In the genomic region with DNA sequence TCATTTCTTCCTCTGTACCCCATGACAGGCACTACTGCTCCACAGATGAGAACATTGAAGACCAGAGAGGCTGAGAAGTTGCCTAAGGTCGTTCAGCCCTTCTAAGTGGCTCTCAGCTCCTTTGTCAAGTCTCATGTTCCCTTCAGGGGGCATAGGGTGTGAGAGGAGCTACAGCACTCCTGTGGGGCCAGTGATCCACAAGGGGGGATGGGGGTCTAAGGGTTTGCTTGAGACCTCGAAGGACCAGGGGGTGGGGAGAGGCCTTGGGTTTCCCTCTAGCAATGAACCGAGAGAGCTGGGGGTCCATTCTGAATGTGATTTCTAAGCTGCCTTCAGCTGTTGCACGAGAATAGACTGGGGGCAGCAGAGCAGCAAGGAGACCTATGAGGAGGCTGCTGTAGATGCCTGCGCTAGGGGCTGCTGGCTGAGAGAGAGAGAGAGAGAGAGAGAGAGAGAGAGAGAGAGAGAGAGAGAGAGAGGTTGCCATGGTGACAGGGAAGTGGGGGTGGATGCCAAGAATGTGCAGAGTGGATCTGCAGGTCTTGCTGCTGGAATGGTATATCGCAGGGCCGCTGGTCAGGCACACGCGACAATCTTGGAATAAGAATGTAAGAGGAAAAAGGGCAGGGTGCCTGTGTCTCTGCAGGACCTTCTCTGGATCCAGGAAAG, we compare ENCODE assay signal across 9 mouse cellular contexts. TPM values are rescaled to one million over a fixed set of nuclear protein-coding genes. Genes with fewer than 3 reads are reported as not detected.
DNase-seq lines count a peak whose midpoint lies in the region; ATAC-seq and TF ChIP-seq lines count a peak whose summit lies in the region.
"Had no signal": no experiment of that assay in that cellular context is flagged by ENCODE, and none has a peak within 500 bp of the region (broad histone marks: within the 10 kb centered on the region; RNA-seq: fewer than 3 reads in every experiment).

No protein-coding gene starts in this region.

- WGBS in hindbrain, embryonic 14.5 days: 5% methylated on average over 9 of the region's 9 CpGs
- WGBS in stomach, embryonic 16.5 days: 15% methylated on average over 9 of the region's 9 CpGs

- no peak for TF ChIP-seq CTCF in layer of hippocampus, adult 2 months (conservative IDR thresholded peaks at IDR 0.05)

- peak overlapping the region; percentile 76 for H3K27ac ChIP-seq in layer of hippocampus, adult 2 months
- peak overlapping the region; percentile 81 for H3K27ac ChIP-seq in hindbrain, embryonic 14.5 days
- H3K27ac ChIP-seq in stomach, embryonic 16.5 days (ENCODE audit: low read length): peak overlapping the region; percentile 9; the same call in 1 of the 2 replicates

- H3K4me2 ChIP-seq in hindbrain, embryonic 14.5 days (replicated peaks): peak overlapping the region; percentile 33
- 0 out of 2 replicates have a peak overlapping the region, but pooled peaks have one; percentile 3 for H3K4me2 ChIP-seq in stomach, embryonic 16.5 days (ENCODE audit: low read depth, low read length)

- peak overlapping the region; percentile 24 for H3K9ac ChIP-seq in hindbrain, embryonic 14.5 days
- H3K9ac ChIP-seq in stomach, embryonic 16.5 days (ENCODE audit: low read length): peak overlapping the region; percentile 1; the same call in 1 of the 2 replicates

- peak; percentile 57 to 58 for DNase-seq in layer of hippocampus, adult 2 months (ENCODE audit: low spot score in 2 of 2)
- DNase-seq in layer of hippocampus, postnatal 36 days: no peak
- peak; percentile 70 for DNase-seq in embryo, embryonic 9.5 days (ENCODE audit: extremely low spot score)
- DNase-seq in hindbrain, embryonic 14.5 days (ENCODE audit: low spot score): peak; percentile 78
- DNase-seq in lung, postnatal 4 days: peak; percentile 39 to 56
- DNase-seq in thymus, postnatal 14 days: no peak
- DNase-seq in gastrocnemius, adult 18-20 months (ENCODE audit: low spot score): no peak

- peaks cover 40% of the 10 kb centered on the region for H3K4me1 ChIP-seq in hindbrain, embryonic 14.5 days (replicated peaks; ENCODE audit: control insufficient read depth, insufficient read depth, low read length)
- peaks cover 23% of the 10 kb centered on the region for H3K4me1 ChIP-seq in stomach, embryonic 16.5 days (ENCODE audit: control insufficient read depth, insufficient read depth, low read length)

- H3K9me3 ChIP-seq in hindbrain, embryonic 14.5 days (ENCODE audit: control insufficient read depth, low read length): no peaks in the 10 kb centered on the region
- no peaks in the 10 kb centered on the region for H3K9me3 ChIP-seq in stomach, embryonic 16.5 days (replicated peaks; ENCODE audit: control insufficient read depth, low read length)

- peak; percentile 79 for ATAC-seq in hindbrain, embryonic 14.5 days (ENCODE audit: low FRiP score)
- peak; percentile 68 for ATAC-seq in stomach, embryonic 16.5 days (ENCODE audit: insufficient read depth, low FRiP score)

- no peak overlapping the region; the same call in 1 of the 2 replicates for H3K4me3 ChIP-seq in layer of hippocampus, adult 2 months
- H3K4me3 ChIP-seq in hindbrain, embryonic 14.5 days (replicated peaks; ENCODE audit: low read length): no peak overlapping the region
- no peak overlapping the region for H3K4me3 ChIP-seq in stomach, embryonic 16.5 days (replicated peaks; ENCODE audit: low read length)
- H3K4me3 ChIP-seq: myocyte had no signal

- no peaks in the 10 kb centered on the region for H3K27me3 ChIP-seq in hindbrain, embryonic 14.5 days (ENCODE audit: control insufficient read depth, insufficient read depth, low read length)
- H3K27me3 ChIP-seq in stomach, embryonic 16.5 days (ENCODE audit: control insufficient read depth, insufficient read depth, low read length): no peaks in the 10 kb centered on the region

- peaks cover 23% of the 10 kb centered on the region for H3K36me3 ChIP-seq in hindbrain, embryonic 14.5 days (replicated peaks; ENCODE audit: control insufficient read depth, insufficient read depth)
- H3K36me3 ChIP-seq in stomach, embryonic 16.5 days (ENCODE audit: control insufficient read depth, insufficient read depth, low read length): peaks cover 15% of the 10 kb centered on the region; the same call in 1 of the 2 replicates

RNA-seq across cellular contexts. Expression of gene Slc6a6, which starts 36.1 kb away (rescaled TPM):
- 100 to 1,000 TPM; 136 to 138 TPM for total RNA-seq in layer of hippocampus, adult 2 months (2021)
- 100 to 1,000 TPM; 116 to 118 TPM for total RNA-seq in layer of hippocampus, postnatal 36 days (2021)
- polyA plus RNA-seq in hindbrain, embryonic 14.5 days (2014; fragmentation: Nextera tagmentation; extraction: Ambion mirVana): 91.6 and 98.5 TPM in 2 replicates
- 54.4 and 59.5 TPM in 2 replicates for polyA plus RNA-seq in stomach, embryonic 16.5 days (2015; fragmentation: Nextera tagmentation; extraction: Ambion mirVana)
- total RNA-seq in gastrocnemius, adult 18-20 months (2021): 10 to 100 TPM; 51.2 to 80.6 TPM

Comparison
In these comparisons a context has a peak if more than half of its experiments do, and no peak if none do; other contexts are left out.
1. DNase-seq: peak in layer of hippocampus, adult 2 months (2 of 2), embryo, embryonic 9.5 days (single experiment), hindbrain, embryonic 14.5 days (single experiment) and lung, postnatal 4 days (2 of 2); none in layer of hippocampus, postnatal 36 days (0 of 2), thymus, postnatal 14 days (single experiment) and gastrocnemius, adult 18-20 months (single experiment).
2. H3K27ac ChIP-seq: peak in every context shown above with its lines; median percentile 81 in hindbrain, embryonic 14.5 days; 76 in layer of hippocampus, adult 2 months; 9 in stomach, embryonic 16.5 days.